In the genomic region with DNA sequence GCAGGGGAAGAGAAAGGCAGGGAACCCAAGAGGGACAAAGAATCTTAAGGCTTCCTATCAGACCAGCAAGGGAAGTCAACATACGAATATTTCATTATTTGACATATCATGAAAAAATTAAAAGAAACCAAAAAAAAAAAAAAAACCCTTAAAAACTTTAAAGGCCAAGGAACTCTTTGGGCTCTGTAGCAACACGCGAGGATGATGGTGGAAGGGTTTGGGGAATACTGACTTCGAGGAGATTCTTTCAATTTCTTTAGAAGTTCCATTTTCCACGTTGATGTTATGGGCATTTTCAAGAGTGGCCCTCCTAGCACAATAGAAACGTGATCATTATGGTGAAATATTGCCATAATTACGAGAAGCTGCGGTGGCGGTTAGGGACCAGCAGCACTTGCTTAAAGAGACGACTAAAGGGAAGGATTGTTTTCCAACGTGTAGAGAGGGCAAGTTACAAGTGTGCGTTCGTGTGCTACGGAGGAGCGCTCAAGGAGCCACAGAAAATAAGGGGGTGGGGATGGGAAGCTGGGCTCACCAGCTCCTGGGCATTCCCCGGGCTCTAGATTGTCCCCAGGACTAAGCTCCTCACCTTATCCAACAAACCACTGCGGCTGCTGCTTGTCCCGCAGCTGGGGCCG, we compare ENCODE assay signal across 7 mouse cellular contexts. TPM values are rescaled to one million over a fixed set of nuclear protein-coding genes. Genes with fewer than 3 reads are reported as not detected.
A peak's percentile ranks its signal among the peaks of the same experiment; 100 is the strongest.
DNase-seq lines count a peak whose midpoint lies in the region; ATAC-seq and TF ChIP-seq lines count a peak whose summit lies in the region.

No protein-coding gene starts in this region.

- H3K4me3 ChIP-seq in spleen, adult 2 months (ENCODE audit: extremely low read depth, insufficient read depth, insufficient read length): peak overlapping the region; percentile 80
- peak overlapping the region; percentile 58 for H3K4me3 ChIP-seq in forebrain, embryonic 14.5 days (ENCODE audit: low read depth, low read length)
- H3K4me3 ChIP-seq in liver, embryonic 14.5 days (ENCODE audit: insufficient read depth in 1 of 2, low read depth in 2 of 2, low read length in 2 of 2): peak overlapping the region; percentile 71 to 94

- TF ChIP-seq EP300 in liver, embryonic 14.5 days (IDR thresholded peaks at IDR 0.05; ENCODE audit: low read depth): no peak

- H3K4me1 ChIP-seq in spleen, adult 2 months (ENCODE audit: control insufficient read depth, insufficient read depth, insufficient read length): peaks cover 8% of the 10 kb centered on the region
- H3K4me1 ChIP-seq in forebrain, embryonic 14.5 days (ENCODE audit: control insufficient read depth, insufficient read depth, low read length): peaks cover 7% of the 10 kb centered on the region
- H3K4me1 ChIP-seq in liver, embryonic 14.5 days (replicated peaks; ENCODE audit: control insufficient read depth in 2 of 2, insufficient read depth in 2 of 2, low read length in 1 of 2): peaks cover 15 to 16% of the 10 kb centered on the region in 2 experiments

- WGBS in spleen, adult 2 months: 0% methylated on average over 19 of the region's 19 CpGs
- 1% methylated on average over 19 of the region's 19 CpGs for WGBS in forebrain, embryonic 14.5 days
- under 1% methylated on average over 17 of the region's 19 CpGs for WGBS in liver, embryonic 14.5 days (ENCODE audit: insufficient replicate concordance)

- H3K9me3 ChIP-seq in forebrain, embryonic 14.5 days (replicated peaks; ENCODE audit: control insufficient read depth, low read length): no peaks in the 10 kb centered on the region
- no peaks in the 10 kb centered on the region for H3K9me3 ChIP-seq in liver, embryonic 14.5 days (ENCODE audit: control insufficient read depth, low read length)

- peak overlapping the region; percentile 71 for H3K9ac ChIP-seq in forebrain, embryonic 14.5 days (ENCODE audit: low read length)
- peak overlapping the region; percentile 73 for H3K9ac ChIP-seq in liver, embryonic 14.5 days (replicated peaks)

- no peak for TF ChIP-seq CTCF in spleen, adult 2 months (IDR thresholded peaks at IDR 0.05; ENCODE audit: extremely low read depth, insufficient read depth, insufficient read length, insufficient replicate concordance)
- TF ChIP-seq CTCF in liver, embryonic 14.5 days (IDR thresholded peaks at IDR 0.05; ENCODE audit: low read depth): 0 out of 2 replicates have a peak, but pooled peaks have one; percentile 4

- TF ChIP-seq POLR2A in spleen, adult 2 months (IDR thresholded peaks at IDR 0.05; ENCODE audit: low read depth, low read length): no peak

- ATAC-seq in forebrain, embryonic 14.5 days: peak; percentile 66
- peak; percentile 63 for ATAC-seq in liver, embryonic 14.5 days (ENCODE audit: insufficient read depth)

- no peak for DNase-seq in spleen, adult 2 months (ENCODE audit: low read depth in 1 of 2, low spot score in 2 of 2)
- DNase-seq in spleen, postnatal 36 days (ENCODE audit: low spot score in 2 of 2): no peak
- no peak for DNase-seq in forebrain, embryonic 14.5 days (ENCODE audit: low spot score)
- no peak for DNase-seq in liver, embryonic 14.5 days (ENCODE audit: low read depth in 3 of 3, low spot score in 3 of 3)
- no peak for DNase-seq in urinary bladder, postnatal 36 days (ENCODE audit: low spot score in 2 of 2)
- DNase-seq in ovary, postnatal 10 days (ENCODE audit: low spot score): no peak
- DNase-seq in right cerebral cortex, adult 18-20 months: no peak

- H3K36me3 ChIP-seq in spleen, adult 2 months (ENCODE audit: control insufficient read depth, insufficient read depth, low read length): peaks cover 3% of the 10 kb centered on the region
- peaks cover 26% of the 10 kb centered on the region for H3K36me3 ChIP-seq in forebrain, embryonic 14.5 days (ENCODE audit: control insufficient read depth, insufficient read depth, low read length)
- H3K36me3 ChIP-seq in liver, embryonic 14.5 days (replicated peaks; ENCODE audit: control insufficient read depth, insufficient read depth, low read depth): peaks cover 14% of the 10 kb centered on the region

- H3K27ac ChIP-seq in spleen, adult 2 months (ENCODE audit: insufficient read depth, low read length): peak overlapping the region; percentile 65
- peak overlapping the region; percentile 50; the same call in 1 of the 2 replicates for H3K27ac ChIP-seq in forebrain, embryonic 14.5 days (ENCODE audit: low read depth, low read length)
- peak overlapping the region; percentile 28; the same call in 1 of the 2 replicates for H3K27ac ChIP-seq in liver, embryonic 14.5 days

- no peaks in the 10 kb centered on the region for H3K27me3 ChIP-seq in spleen, adult 2 months (ENCODE audit: control insufficient read depth, insufficient read depth, low read length)
- H3K27me3 ChIP-seq in forebrain, embryonic 14.5 days (replicated peaks; ENCODE audit: control insufficient read depth, insufficient read depth, low read length): no peaks in the 10 kb centered on the region
- no peaks in the 10 kb centered on the region for H3K27me3 ChIP-seq in liver, embryonic 14.5 days (ENCODE audit: control insufficient read depth, insufficient read depth, low read length)

- H3K4me2 ChIP-seq in forebrain, embryonic 14.5 days (ENCODE audit: low read length): peak overlapping the region; percentile 63
- peak overlapping the region; percentile 98 for H3K4me2 ChIP-seq in liver, embryonic 14.5 days (ENCODE audit: low read depth)

RNA-seq across cellular contexts. Expression of gene Xrra1, which starts 0.6 kb away (rescaled TPM):
- polyA plus RNA-seq in spleen, adult 2 months (2012; rRNA removed): 0.12 TPM in 1 of 2 replicates, not detected in the other
- 0.39 and 0.64 TPM in 2 replicates for polyA plus RNA-seq in forebrain, embryonic 14.5 days (2014; fragmentation: Nextera tagmentation; extraction: Ambion mirVana)
- not detected in 2 replicates for polyA plus RNA-seq in liver, embryonic 14.5 days (2012; rRNA removed)
- 0.08 TPM in 1 of 2 replicates, not detected in the other for polyA plus RNA-seq in liver, embryonic 14.5 days (2014; fragmentation: Nextera tagmentation; extraction: Ambion mirVana)

RNA-seq across cellular contexts. Expression of gene Spcs2, which starts 5.0 kb away (rescaled TPM):
- 17.3 and 17.7 TPM in 2 replicates for polyA plus RNA-seq in spleen, adult 2 months (2012; rRNA removed)
- polyA plus RNA-seq in forebrain, embryonic 14.5 days (2014; fragmentation: Nextera tagmentation; extraction: Ambion mirVana): 282 and 300 TPM in 2 replicates
- 36.7 and 44.5 TPM in 2 replicates for polyA plus RNA-seq in liver, embryonic 14.5 days (2012; rRNA removed)
- 162 and 171 TPM in 2 replicates for polyA plus RNA-seq in liver, embryonic 14.5 days (2014; fragmentation: Nextera tagmentation; extraction: Ambion mirVana)

RNA-seq across cellular contexts. Expression of gene Neu3, which starts 30.1 kb away (rescaled TPM):
- polyA plus RNA-seq in spleen, adult 2 months (2012; rRNA removed): 2.4 and 3.7 TPM in 2 replicates
- 0.78 and 0.81 TPM in 2 replicates for polyA plus RNA-seq in forebrain, embryonic 14.5 days (2014; fragmentation: Nextera tagmentation; extraction: Ambion mirVana)
- 3.5 and 4.1 TPM in 2 replicates for polyA plus RNA-seq in liver, embryonic 14.5 days (2012; rRNA removed)
- 2.9 and 3.2 TPM in 2 replicates for polyA plus RNA-seq in liver, embryonic 14.5 days (2014; fragmentation: Nextera tagmentation; extraction: Ambion mirVana)
